Mouse (Mus musculus) CD8-positive naive resting alpha-beta T cell, adult 2 months (primary cell): ENCODE results near the gene Tdp2.
A peak's percentile ranks its signal among the peaks of the same experiment; 100 is the strongest.

Experiments used
- DNase-seq, 2 experiments: peaks; one replicate each; pipeline ENCODE4 v3.0.0; 2022; ENCODE audit warnings: low read depth in 2 of 2, low spot score in 2 of 2

Gene Tdp2

DNA sequence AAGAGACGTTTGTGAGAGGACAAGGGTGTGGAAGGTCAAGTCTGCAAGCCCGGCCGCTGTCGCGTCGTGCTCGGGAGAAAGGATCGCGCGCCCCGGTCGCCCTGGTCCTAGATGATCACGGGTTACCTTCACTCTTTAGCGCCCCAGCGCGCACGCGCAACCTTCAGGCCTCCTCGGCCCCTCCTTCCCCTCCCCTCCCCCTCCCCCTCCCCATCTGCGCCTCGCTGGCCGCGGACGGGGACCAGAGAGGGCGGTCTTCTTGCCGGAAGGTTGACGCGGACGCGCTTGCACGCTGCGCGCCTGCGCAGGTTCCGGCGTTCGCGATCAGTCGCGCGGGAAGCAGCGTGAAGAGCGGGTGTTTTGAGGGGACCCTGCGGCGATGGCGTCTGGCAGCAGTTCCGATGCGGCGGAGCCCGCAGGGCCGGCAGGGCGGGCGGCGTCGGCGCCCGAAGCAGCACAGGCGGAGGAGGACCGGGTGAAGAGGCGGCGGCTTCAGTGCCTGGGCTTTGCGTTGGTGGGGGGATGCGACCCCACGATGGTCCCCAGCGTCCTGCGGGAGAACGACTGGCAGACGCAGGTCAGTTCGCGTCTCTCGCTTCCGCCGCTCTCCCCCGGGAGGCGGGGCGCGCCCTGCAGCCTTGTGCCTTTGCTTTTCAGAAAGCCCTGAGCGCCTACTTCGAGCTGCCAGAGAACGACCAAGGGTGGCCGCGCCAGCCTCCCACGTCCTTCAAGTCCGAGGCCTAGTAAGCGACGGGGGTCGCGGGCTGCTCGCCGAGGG, at the start of gene Tdp2, which contains the start of gene Acot13:
Tdp2 (plus strand) TSS at position 327 of the 778 bp plus-strand sequence.
Acot13 (minus strand) TSS at position 188 of the 778 bp plus-strand sequence.
- DNase-seq, result peak; percentile 92 to 94

DNA sequence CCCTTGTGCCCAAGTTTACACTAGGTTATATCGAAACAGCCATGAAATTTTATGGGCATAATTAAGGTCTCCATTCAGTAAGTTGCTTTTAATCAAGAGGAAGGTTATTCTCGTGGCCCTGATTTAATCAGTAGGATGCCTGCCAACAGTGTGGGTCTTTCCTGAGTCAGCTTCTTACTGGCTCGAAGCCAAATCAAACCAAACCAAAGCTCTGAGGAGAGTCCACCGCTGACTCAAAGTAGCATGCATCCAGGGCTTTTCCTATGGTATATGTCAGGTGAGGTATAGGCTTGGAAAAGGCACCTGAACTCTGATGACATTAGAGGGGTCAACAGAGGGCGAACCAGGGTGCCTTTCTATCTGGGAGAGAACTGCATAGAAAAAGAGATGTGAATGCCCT, 49.6 kb upstream of the Tdp2 start:
- DNase-seq, result no peak

GRCm38 (mm10) chr13:24786014-24786490, 45.4 kb upstream of the Tdp2 start:
- peak; percentile 59 to 74 for DNase-seq

GRCm38 (mm10) chr13:24787477-24787876, 44.0 kb upstream of the Tdp2 start:
- DNase-seq, result no peak

GRCm38 (mm10) chr13:24791349-24791748, 40.1 kb upstream of the Tdp2 start:
- DNase-seq, result no peak

- DNase-seq, result no peak
Observed at GRCm38 (mm10) chr13:24792411-24793045, 39.0 kb upstream of the Tdp2 start.

DNA sequence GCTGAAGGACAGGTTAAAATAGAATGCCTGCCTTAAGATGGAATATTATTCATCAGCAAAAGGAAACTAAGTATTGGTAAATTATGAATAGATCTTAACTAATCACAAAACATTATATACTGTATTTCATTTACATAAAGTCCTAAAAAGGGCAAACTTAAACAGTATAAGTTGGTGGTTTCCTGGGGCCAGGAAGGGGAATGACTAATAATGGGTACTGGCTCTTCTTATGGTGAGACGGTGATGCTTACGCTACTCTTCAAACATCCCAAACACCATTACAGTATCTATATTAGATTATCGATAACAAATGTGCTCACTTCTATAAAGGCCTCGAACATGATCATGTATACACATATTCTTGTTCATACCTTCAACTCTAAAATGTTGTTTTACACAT, 32.8 kb upstream of the Tdp2 start:
- no peak for DNase-seq

DNA sequence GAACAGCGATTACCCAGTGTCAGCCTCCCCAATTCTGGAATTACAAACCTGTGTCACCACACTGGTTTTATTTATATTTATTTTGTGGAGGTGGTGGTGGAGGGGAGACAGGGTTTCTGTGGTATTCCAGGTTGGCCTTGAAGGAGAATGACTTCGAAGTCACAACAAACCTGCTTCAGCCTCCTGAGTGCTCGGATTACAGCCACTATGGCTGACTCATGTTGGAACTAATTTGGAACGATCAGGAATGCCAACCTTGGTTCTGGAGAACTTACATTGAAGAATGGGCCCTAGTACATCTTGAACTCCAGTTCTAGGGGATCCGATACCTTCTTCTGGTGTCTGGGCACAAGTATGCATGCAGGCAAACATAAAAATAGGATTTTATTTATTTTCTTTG, 32.1 kb upstream of the Tdp2 start:
- no peak for DNase-seq

DNA sequence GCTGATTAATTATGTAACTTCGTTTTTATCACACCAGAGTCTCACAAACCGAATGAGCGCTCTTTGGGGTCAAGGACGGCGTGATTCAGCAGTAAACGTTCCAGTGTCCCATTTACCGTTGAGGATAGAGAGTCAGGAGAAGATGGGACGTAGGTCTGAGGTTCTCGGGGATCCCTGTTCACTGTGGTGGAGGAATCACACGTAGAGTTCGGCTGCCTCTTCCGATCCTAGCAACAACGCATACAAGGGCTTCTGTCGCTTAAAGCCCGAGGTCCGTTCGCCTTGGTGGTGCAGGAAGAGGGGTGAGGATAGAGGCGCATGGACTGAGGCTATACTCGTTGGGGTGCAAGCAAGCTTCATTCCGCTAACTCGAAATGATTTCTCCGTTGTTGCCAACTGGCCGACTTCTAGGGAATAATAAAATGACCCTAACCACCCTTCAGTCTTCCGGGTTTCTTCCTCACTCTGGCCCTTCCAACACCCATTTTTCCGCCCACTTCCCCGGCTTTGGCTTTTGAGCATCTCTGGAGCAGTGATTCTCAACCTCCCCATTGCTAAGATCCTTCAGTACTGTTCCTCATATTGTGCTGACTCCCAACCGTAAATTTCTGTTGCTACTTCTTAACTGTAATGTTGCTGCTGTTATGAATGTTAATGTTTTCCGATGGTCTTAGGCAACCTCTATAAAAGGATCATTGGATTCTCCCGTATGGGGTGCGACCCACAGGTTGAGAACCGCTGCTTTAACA, 31.4 kb upstream of the Tdp2 start:
- peak; percentile 13 to 19 for DNase-seq

DNA sequence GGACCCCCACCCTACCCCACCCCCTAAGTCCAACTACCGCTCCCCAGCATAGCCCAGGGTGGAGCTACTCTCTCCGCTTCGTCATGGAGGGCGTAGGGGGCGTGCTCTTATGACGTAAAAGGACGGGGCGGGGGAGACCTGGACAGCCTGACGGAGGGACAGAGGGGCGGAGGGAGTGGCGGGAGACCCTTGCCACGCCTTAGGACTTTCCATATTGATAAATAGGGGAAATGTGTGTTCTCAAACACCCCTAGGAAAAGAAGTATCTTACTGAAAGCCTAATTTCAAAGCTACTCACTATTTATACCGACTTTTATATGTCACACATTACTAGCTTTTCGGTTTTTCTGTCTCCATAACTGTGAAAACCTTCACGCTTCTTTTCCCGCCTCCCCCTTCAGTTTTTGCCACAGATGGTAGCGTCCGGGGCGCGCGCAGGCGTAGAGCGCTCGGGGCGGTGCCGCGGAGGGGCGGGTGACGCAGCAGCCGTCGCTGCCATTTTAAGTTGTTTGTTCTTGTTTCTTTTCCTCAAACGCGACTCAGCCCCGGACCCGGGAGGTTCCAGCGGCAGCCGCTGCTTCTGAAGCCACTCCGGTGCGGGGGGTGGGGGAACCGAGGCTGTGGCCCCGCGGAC, 30.7 kb upstream of the Tdp2 start:
- DNase-seq, result peak; percentile 95 to 98

DNA sequence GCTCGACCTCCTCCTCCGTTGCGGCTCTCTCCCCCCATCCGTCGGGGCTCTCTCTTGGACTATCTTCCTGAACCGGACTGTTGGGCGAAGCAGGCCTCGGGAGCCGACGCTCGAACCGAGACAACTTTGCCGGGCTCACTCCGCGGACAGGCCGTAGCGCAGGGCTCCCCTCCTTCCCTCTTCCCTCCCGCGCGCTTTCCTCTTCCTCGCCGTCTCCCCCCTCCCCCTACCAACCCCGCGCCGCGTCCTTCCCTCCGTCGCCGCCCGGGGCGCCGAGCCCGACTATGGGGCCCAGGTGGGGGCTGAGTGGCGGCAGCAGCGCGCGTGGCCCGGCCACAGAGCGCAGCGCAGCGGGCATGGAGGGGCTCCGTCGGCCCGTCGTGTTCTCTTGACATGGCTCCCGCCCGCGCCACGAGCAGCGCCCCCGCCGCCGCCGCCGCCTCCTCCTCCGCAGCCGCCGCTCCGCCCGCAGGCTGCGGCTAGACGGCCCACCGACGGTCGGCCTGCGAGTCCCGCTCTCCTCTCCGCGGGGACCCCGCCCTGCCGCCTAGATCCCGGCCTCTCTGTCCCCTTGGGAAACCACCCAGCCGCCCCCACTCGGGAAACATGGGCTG, 30.1 kb upstream of the Tdp2 start, which contains the start of gene BC005537:
BC005537 (plus strand) TSS at position 350 of the 614 bp plus-strand sequence.
- peak; percentile 56 to 62 for DNase-seq

GRCm38 (mm10) chr13:24802131-24802691, 29.3 kb upstream of the Tdp2 start:
- peak in 1 of 2 experiments; percentile 23 for DNase-seq

- DNase-seq, result no peak
Observed at GRCm38 (mm10) chr13:24803196-24803595, 28.3 kb upstream of the Tdp2 start.

GRCm38 (mm10) chr13:24806079-24806478, 25.4 kb upstream of the Tdp2 start:
- DNase-seq, result no peak

DNA sequence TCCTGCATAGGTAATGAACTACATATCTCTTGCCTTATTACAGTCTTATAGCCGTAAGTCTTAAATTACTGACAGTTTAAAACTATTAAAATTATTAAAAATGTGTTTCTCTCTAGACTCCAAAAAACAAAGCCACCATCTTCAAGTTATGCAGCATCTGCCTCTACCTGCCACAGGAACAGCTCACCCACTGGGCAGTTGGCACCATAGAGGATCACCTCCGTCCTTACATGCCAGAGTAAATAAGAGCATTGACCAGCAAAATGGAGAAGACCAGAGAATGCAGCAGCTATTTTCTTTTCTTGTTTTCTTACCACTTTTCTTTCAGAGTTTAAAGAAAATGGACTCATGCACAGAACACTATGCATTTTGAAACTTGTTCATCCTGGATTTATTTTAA, 19.0 kb upstream of the Tdp2 start:
- no peak for DNase-seq

GRCm38 (mm10) chr13:24814616-24815015, 16.9 kb upstream of the Tdp2 start:
- no peak for DNase-seq

GRCm38 (mm10) chr13:24816125-24817092, 15.1 kb upstream of the Tdp2 start:
- no peak for DNase-seq

- DNase-seq, result no peak
Observed at GRCm38 (mm10) chr13:24819931-24820330, 11.5 kb upstream of the Tdp2 start.

DNA sequence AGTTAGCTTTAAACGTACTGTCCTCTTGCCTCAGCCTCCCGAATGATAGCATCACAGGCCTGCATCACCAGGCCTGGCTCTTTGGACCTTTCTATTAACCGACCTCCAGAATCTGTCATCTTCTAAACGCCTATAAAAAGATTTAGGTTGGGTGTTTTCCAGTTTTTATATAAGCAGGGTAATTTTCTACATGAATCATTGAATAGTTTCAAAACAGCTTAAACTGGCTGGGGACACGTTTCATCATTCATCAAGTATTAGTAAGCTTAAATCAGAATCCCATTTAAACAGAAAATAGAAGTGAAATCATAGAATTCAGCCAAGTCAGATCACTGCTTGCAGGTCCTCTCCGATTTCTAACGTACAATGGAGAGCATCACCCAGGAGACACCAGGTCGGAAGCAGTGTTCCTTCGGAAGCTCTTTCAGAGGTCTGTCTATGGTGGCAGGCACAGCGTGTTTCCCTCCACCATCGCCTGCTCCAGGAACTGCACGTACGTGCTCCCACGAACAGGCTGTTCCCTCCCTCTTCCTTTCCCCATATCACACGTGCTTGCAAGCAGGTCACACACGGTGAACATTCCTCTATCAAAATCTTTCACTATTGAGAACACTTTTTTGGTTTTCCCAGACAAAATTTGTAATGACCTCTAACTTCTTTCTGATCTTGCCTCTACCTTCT, 8.7 kb upstream of the Tdp2 start:
- no peak for DNase-seq
